ENCODE assay signal across 18 mouse cellular contexts in the genomic region with DNA sequence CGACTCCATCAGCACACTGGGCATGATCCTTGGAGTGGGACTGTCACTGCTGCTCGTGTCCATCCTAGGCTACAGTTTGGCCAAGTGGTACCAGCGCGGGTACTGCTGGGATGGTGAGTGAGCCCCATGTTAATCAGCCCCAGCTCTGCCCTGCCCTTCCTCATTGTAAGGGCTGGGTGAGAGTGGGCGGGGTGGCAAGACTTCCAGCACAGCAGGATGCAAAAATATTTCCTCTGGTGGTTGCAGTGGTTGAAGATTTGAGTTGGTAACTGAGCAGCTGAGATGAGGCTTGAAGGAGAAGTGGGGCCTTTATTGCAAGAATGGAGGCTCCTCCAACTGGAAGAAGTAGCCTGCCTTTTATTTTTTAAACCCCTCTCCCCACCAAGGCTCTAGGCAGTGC. TPM values are rescaled to one million over a fixed set of nuclear protein-coding genes. Genes with fewer than 3 reads are reported as not detected.
DNase-seq lines count a peak whose midpoint lies in the region; TF ChIP-seq lines count a peak whose summit lies in the region.
"Had no signal": no experiment of that assay in that cellular context is flagged by ENCODE, and none has a peak within 500 bp of the region (broad histone marks: within the 10 kb centered on the region; RNA-seq: fewer than 3 reads in every experiment).

No protein-coding gene starts in this region.

- H3K9me3 ChIP-seq in megakaryocyte, embryonic 14.5 days = no peaks in the 10 kb centered on the region
- H3K9me3 ChIP-seq: G1E; kidney, embryonic 15.5 days had no signal

- DNase-seq in thymus, postnatal 14 days = peak; percentile 37
- no peak for DNase-seq in thymus, postnatal 10 days (ENCODE audit: low spot score in 2 of 2)
- no peak for DNase-seq in adrenal gland, adult 2 months
- no peak for DNase-seq in cerebellum, postnatal 36 days
- DNase-seq in cerebellum, postnatal 4 days (ENCODE audit: low spot score in 2 of 2) = no peak
- DNase-seq: cerebellum, adult 8-10 months; gastrocnemius, postnatal 25 days; thymus, postnatal 4 days had no signal

- TF ChIP-seq POLR2A in bone marrow, adult 2 months (IDR thresholded peaks at IDR 0.05; ENCODE audit: borderline replicate concordance, control insufficient read depth, low read depth, low read length) = no peak

- H3K27ac ChIP-seq in bone marrow, adult 2 months (ENCODE audit: control insufficient read depth, insufficient read depth, low read depth, low read length, poor library complexity) = peak overlapping the region; percentile 80
- H3K27ac ChIP-seq: kidney, embryonic 15.5 days; layer of hippocampus, adult 2 months; stomach, postnatal 0 days had no signal

- H3K36me3 ChIP-seq in megakaryocyte, embryonic 14.5 days (replicated peaks; ENCODE audit: low read length) = peaks cover 5% of the 10 kb centered on the region
- H3K36me3 ChIP-seq: G1E; kidney, embryonic 15.5 days had no signal

- TF ChIP-seq CTCF in bone marrow, adult 2 months (IDR thresholded peaks at IDR 0.05; ENCODE audit: control insufficient read depth, insufficient read depth, low read length) = no peak

- no peak overlapping the region for H3K4me3 ChIP-seq in bone marrow, adult 2 months (replicated peaks; ENCODE audit: control insufficient read depth, low read depth, low read length)
- H3K4me3 ChIP-seq in megakaryocyte, embryonic 14.5 days (replicated peaks) = peak overlapping the region; percentile 78
- H3K4me3 ChIP-seq: kidney, embryonic 15.5 days; layer of hippocampus, adult 2 months; myocyte had no signal

- peaks cover 5% of the 10 kb centered on the region; the same call in 1 of the 2 replicates for H3K4me1 ChIP-seq in bone marrow, adult 2 months (ENCODE audit: control insufficient read depth, insufficient read depth, low read length)
- peaks cover 83% of the 10 kb centered on the region for H3K4me1 ChIP-seq in megakaryocyte, embryonic 14.5 days

- H3K27me3 ChIP-seq in megakaryocyte, embryonic 14.5 days (replicated peaks) = peaks cover 22% of the 10 kb centered on the region
- H3K27me3 ChIP-seq: kidney, embryonic 15.5 days had no signal

- 11% methylated on average over 5 of the region's 5 CpGs for WGBS in bone marrow, adult 2 months

RNA-seq across cellular contexts. Expression of gene Il10ra, which starts 27.6 kb away (rescaled TPM):
- 16.0 and 32.8 TPM in 2 replicates for polyA plus RNA-seq in bone marrow, adult 2 months (2011; ENCODE audit: insufficient read depth, insufficient read length, low replicate concordance, missing spikeins)
- polyA plus RNA-seq in megakaryocyte, embryonic 14.5 days (2012; ENCODE audit: insufficient read depth, low replicate concordance) = 4.8 and 7.7 TPM in 2 replicates
- total RNA-seq in adrenal gland, adult 2 months (2021) = 1 to 10 TPM; 2.3 to 3.7 TPM
- polyA plus RNA-seq in adrenal gland, adult 2 months (2012; rRNA removed) = 3.1 and 3.6 TPM in 2 replicates
- polyA plus RNA-seq: myocyte had no signal

RNA-seq across cellular contexts. Expression of gene Tmprss4, which starts 37.5 kb away (rescaled TPM):
- polyA plus RNA-seq in bone marrow, adult 2 months (2011; ENCODE audit: insufficient read depth, insufficient read length, low replicate concordance, missing spikeins) = not detected in 2 replicates
- not detected in 2 replicates for polyA plus RNA-seq in megakaryocyte, embryonic 14.5 days (2012; ENCODE audit: insufficient read depth, low replicate concordance)
- not detected for total RNA-seq in adrenal gland, adult 2 months (2021)
- polyA plus RNA-seq in adrenal gland, adult 2 months (2012; rRNA removed) = not detected in 2 replicates
- total RNA-seq: gastrocnemius, postnatal 25 days; layer of hippocampus, adult 2 months; left cerebral cortex, postnatal 10 days had no signal
- polyA plus RNA-seq: forebrain, embryonic 16.5 days; G1E; hindbrain, embryonic 16.5 days; myocyte had no signal

RNA-seq across cellular contexts. Expression of gene BC049352, which starts 59.6 kb away (rescaled TPM):
- not detected in 2 replicates for polyA plus RNA-seq in bone marrow, adult 2 months (2011; ENCODE audit: insufficient read depth, insufficient read length, low replicate concordance, missing spikeins)
- 0.13 TPM in 1 of 2 replicates, not detected in the other for polyA plus RNA-seq in megakaryocyte, embryonic 14.5 days (2012; ENCODE audit: insufficient read depth, low replicate concordance)
- total RNA-seq in adrenal gland, adult 2 months (2021) = 1 to 10 TPM in 1 of 2 experiments, not detected in 1; 1.1 TPM
- 0.16 and 0.23 TPM in 2 replicates for polyA plus RNA-seq in adrenal gland, adult 2 months (2012; rRNA removed)
- polyA plus RNA-seq: G1E; hindbrain, embryonic 16.5 days; kidney, embryonic 15.5 days; myocyte had no signal
